Mouse (Mus musculus) kidney, adult 18-20 months (tissue): Measurements from ENCODE around the gene Cd5.

Source experiments
- DNase-seq: peaks from one replicate; pipeline ENCODE4 v3.0.0; 2021

Gene Cd5

DNA sequence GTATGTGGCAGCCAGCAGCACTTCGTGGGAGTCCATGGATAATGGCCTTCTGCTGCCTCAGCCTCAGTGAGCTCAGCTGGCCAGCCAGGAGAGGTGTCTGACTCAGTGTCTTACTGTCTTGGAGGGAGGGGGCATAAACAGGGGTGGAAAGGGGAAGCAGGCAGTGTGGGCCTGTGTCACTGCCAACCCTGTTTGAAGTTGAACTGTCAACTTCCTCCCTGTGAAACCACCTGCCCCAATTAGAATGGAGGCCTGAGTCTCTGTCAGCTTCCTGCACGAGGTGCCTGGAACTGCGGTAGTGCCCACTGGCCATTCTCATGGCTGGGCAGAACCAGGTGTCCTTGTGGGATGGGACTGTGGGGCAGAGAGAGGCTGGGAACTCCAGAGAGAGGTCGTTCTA lies at the start of gene Cd5:
Gene Cd5, minus strand, starts transcription at position 192 of the 400 bp plus-strand sequence.
- no peak for DNase-seq

DNA sequence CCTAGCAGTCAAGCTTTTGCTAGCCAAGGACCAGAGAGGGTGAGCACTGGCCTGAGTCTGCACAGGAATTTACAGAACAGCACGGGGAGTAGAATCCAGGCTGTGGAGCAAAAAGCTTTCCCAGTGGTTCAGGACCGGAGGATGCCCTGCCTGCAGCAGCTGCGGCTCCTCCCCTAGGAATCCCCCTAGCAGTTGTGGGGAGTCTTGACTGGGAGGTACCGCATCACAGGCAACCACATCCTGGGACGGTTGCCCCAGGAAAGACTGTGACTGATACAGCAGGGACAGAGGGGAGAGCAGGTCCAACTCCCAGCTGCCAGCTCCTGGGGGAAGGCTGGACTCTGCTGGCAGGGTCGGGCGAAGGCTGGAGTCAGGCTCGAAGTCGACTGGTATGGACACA lies 49.4 kb upstream of the Cd5 start:
- no peak for DNase-seq

DNA sequence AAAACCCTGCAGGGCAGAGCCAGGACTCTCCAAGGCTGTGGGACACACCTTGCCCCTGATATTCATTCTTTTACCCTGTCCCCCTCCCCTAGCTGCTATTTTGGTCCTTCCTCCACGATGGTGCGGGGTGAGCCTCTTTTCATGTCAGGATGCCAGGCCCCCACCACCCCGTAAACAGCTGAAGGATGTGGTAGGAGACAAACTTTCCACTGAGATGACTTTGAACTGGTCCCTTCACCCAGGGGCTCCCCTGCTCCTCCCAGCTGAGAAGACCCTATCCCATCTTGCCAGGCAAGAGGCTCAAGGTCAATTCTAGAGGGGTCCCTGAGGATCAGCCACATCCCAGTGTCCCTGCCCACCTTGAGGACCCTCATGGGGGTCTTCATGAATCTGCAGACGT lies 48.6 kb upstream of the Cd5 start:
- no peak for DNase-seq

DNA sequence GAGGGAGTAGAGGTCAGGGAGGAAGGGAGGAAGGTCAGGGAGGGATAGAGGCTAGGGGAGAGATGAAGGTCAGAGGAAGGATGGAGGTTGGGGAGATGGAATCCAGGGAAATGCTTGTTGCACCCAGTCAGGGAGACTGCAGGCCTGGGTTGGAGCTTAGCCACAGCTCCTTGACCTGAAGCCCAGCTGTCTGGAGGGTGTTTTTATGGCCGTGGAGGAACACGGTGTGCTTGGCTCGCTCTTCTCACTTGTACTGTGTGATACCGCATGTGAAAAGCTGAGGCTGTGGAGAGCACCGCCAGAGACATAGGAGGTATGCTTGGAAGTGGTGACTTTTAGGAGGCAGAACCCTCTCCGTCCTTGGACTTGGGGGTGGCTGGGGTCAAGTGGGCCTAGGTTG lies 48.0 kb upstream of the Cd5 start:
- peak; percentile 10 for DNase-seq

DNA sequence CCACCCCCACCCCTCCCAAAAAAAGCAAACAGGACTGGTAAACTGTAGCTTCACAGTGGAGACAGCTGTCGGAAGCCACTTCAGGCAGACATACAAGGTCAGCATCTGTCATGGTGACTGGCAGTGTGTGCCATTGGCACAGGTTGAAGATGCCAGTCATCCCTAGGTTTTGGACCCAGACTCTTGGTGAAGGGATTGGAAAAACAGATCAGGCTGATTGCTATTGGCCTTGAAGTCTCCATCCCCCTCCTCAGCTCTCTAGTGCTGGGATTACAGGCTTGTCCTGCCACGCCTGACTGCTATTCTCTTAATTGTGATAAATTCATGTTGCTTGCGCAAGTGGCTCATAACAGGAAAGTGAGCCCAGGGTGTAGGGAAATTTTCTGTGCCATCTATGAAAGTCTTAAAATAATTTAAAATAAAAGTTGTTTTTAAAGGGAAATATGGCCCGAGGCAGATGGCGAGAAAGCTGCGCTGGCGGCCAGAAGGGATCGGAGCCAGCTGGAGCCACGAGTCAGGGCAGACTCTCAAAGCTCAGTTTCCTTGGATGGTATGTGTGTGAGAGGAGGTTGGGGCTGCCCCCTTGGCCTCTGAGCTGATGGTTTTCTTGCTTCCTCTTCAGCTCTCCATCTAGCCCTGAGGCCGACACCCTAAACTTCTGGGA lies 46.1 kb upstream of the Cd5 start:
- no peak for DNase-seq

DNA sequence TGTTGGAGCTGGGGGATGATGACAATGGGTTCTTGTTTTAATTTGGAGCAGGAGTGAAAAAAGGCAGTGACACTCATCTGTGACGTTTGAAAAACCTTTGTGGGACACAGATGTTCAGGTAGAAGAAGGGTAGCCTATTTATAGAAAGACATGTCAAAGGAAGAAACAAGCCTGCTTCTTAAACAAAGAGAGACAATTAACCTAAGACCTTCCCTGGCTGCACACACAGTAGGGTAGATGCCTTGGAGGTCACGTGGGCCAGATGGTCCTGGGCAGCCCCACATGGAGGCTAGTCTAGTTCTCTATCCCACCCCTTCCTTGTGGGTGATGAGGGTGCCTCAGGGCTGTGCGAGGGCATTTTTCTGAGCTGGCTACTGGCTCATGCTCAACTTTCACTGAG lies 45.3 kb upstream of the Cd5 start:
- DNase-seq: no peak

DNA sequence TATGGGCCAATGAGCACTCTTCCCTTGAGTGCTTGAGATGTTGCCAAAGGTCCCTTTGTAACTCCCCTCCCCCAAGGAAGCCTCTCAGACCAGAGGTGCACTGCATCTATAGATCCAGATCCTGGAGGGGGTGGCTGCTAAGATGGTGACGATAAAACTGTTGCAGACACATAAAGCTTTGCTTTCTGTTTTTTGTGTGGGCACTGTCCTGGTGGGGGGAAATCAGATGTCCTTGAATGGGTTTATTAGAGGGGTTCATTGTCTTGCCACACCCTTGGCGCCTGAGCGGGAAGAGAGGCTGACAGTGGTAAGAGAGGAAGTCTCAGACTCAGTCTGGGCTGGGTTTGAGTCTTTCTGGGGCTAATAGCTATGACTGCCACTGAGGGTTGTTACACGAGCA lies 44.4 kb upstream of the Cd5 start:
- DNase-seq: no peak

DNA sequence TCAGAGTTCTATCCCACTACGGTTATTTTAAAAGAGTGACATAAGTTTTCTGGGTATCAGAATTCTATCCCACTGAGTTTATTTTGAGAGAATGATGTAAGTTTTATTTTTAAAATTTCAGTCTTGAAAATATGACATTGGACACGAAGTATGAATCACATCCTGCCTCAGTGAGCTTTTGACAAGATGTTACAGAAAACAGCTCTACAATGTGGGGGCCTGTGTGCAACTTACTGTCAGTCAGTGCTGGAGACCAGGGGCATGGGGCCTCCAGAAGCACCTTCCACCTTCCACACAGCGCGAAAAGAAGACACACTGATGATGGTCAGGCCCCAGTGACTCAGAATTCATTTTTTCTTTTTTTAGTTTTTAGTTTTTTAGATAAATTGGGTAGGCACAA lies 42.8 kb upstream of the Cd5 start:
- no peak for DNase-seq

DNA sequence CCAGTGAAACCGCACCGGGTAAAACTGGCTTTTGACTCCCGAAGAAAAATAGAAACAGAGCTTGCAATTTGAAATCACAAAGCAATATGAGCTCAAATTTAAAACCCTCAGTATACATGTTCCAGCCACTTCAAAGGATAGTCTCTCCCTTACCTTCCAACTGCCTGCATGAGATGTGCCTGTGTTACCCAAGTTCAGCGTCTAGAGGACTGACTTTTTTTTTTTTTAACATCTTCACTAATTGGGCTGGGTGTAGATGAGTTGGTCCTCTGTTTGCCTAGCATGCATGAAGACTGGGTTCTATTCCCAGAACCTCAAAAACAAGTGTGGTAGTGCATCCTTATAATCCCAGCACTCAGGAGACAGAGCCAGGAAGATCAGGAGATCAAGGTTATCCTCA lies 38.1 kb upstream of the Cd5 start:
- DNase-seq: no peak

DNA sequence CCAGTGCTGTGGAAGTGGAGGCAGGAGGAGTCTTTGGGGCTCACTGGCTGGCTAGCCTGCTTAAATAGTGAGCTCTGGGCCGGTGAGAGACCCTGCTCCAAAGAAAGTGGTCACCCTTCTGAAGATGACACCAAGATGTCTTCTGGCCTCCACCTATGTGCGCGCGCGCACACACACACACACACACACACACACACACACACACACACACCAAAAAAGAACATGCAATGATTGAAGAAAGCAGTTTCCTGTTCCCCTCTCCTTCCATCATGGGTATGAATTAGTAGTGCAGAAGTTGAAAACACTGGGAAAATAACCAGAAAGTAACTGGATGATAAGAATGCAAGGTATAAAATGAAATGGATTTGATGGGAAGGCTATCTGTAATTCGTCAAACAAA lies 35.3 kb upstream of the Cd5 start:
- no peak for DNase-seq

DNA sequence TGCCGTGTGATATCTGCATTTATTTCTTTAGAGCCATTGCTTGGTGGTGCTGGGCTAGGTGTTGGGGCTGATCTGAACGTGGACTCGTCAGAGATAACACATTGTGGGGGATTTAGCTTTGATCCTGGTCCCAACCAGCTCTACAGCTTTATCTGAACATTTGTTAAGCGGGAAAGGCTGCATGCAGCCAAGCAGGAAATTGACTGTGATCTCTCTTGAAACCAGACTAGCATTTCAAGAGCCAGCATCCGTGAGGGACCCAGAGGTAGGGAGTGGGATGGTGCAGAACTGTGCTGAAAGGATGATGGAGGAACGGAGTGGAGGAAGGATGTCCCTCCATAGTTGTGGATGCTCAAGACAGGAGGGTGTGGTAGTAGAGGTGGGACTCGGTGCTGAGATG lies 34.6 kb upstream of the Cd5 start:
- no peak for DNase-seq

DNA sequence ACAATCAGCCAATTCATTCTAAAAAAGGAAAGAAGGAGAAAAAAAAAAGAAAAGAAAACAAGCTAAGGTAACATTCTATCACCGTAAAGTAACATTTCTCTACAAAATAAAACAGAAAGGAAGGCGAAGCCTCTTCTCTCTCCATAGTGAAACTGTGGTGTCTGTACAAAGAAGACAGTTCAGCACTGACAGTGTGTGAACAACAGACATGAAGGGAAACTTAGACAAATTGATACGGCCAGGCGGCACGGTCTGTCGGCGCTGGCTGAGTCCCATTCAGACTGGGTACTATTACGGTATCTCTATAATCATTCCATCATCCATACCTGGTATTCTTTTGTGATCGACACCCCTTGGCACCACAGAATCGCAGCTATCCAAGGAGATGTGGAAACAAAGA lies 34.1 kb upstream of the Cd5 start:
- no peak for DNase-seq

DNA sequence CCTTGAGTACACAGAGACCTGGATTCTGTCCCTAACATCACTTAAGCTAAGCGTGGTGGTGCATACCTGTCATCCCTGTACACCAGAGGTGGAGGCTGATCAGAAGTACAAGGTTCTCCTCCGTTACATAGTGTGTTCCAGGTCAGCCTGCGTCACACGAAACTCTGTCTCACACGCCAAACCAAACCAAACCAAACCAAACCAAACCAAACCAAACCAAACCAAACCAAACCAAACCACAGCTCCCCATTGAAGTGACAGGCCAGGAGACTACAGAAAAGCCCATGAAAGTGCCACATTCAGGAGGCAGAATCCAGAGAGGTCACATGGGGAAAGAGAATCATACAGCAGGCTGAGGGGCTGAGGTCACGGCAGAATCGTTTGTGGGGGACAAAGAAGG lies 33.2 kb upstream of the Cd5 start:
- DNase-seq: no peak

DNA sequence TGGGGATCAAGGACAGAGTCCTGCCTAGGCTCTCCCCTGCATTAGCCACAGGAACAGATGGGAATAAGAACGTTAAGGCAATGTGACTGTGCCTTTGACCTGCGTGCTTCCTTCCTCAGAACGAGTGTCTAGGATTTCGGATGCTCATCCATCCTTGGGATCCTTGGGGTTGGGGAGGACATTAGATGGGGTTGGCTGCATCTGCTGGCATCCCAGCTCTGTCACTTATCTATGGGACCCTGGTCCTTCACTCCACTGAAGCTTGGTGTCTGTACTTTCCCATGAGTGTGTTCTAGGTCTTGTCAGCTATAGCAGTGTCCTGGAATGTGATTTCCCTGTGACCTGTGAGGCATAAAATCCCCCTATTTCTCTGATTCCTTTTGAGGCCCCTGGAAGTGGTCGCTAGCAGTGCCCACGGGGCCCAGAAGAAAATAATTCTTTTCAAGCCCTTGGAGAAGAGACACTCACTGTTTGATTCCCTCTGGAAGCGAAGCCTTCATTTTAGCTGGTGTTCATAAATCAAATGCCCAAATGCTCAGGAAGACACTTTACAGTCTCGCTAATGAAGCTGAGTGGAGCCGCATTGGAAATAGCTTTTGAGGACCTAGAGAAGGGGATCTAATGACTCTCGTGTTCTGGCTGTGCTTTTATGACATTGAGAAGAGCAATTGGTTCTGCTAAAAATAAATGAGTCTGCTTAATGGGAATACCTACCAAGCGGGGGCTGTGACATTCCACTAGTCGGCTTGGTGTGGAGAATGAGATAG lies 30.8 kb upstream of the Cd5 start:
- no peak for DNase-seq

DNA sequence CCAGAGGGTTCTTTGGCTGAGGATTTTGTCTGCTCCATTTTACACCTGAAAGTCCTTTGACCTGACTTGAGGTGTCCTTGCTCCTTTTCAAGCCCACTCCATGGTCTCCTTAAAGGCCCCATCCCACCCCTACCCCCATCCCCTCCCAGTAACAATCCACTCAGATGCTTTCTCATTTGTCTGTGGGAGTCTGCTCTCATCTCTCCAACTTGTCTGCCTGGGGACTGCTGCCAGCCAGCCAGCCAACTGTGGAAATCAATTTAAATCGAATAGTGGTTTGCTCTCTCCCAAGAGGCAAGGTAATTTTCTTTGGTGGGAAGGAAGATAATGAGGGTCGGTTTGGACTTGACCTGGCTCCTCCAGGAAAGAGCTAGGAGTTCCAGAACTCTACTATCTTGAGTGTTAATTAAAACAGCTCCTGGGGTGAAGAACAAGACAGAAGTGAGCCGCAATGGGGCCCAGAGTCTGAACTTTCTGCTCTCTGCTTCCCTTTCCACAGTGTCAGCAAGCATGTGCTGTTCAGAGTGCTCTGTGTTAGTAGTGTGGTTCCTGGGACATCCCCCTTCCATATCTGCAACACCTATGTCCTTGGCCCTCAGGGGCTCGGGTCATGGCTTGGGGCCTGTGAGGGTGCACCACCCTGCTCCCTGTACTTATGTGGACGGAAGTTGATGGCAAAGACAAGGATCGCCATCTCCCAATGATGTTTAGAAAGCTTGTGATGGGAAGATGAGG lies 30.1 kb upstream of the Cd5 start:
- DNase-seq: no peak

DNA sequence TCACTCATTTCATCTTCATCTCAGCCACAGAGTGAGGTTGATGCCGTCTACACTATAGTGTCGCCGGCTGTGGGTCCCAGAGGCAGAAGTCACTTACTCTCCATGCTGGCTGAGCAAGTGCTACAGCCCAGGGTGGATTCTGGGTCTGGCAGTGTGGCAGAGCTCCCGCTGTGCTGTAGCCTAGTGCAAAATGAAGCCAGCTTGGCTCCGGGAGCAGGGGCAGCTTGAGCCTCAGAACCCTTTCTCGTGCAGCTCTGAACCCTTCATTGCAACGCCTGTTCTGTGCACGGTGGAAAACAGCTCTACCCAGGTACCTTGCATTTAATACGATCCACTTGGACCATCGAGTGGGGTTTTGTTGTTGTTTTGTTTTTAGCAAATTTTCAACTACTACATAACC lies 28.8 kb upstream of the Cd5 start:
- DNase-seq: no peak

DNA sequence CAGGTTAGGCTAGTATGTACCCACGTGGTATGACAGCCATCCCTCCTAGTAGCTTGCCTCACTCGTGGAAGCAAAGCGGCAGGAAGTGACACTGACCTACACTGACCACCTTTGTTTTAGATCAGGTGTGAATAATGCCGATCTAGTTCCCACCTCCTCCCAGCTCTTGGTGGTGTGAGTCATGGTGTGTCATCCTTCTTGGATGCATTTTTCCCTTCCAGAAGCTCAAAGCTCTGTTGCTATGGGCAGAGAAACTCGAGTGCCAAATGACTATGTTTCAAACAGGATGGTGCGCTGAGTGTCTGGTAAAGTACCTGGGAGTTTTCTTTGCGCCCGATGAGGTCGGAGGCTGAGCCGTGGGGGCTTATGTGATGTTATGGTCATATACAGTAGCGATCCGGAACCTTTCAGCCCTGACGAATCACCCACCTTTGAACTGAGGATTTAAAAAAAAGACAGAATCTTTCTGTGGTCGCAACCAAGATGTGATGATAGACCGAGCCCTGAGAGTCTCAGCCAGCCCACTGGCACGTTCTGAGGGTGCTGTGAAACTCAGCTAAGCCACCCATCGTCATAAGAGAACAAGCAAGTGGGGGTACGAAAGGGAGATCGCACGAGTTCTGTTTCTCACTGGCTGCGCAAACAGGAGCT lies 24.7 kb upstream of the Cd5 start:
- DNase-seq: no peak

DNA sequence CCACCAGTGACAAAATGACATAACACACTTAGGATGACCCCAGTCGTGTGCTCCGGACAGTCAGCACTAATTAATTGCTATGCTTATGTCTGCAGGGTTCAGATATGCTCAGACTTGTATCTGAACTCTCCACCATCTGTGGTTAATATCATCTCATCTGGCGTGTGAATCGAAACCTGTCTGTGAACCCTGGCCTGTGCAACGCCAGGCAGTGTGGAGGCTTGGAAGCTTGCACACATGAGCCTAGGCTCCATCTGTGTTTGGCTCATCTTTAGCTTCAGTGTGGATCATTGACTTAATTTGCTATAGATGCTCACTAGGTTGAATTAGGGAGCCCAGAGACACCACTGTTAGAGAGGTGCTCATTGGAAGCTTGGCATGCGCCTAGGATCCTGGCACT lies 23.7 kb upstream of the Cd5 start:
- no peak for DNase-seq

DNA sequence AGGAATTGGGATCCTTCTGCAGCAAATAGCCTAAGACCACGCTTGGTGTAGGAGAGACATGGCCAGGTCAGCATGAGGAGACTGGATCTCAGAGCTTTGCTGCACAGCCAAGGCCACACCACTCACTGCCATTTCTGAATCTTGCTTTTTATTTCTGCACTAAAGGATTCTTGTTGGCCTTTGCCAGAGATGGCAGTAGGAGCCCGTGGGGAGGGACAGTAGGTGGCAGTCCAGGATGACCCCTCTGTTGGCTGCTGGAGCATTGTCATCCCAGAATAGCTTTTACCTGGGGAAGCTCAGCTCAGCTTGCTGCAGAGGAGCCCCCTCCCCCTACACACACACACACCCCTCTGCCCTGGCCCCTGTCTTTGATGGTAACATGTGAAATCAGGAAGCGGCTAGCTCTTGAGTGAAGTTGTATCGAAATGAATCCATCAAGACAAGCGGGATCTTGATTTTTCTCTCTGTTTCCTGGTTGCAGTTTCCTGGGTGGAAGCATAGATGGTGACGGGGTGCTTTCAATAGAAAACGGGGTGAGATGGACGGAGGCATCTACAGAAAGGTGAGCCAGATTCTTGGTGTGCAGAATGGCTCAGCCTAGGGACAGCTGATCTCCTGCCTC lies 23.1 kb upstream of the Cd5 start:
- no peak for DNase-seq

DNA sequence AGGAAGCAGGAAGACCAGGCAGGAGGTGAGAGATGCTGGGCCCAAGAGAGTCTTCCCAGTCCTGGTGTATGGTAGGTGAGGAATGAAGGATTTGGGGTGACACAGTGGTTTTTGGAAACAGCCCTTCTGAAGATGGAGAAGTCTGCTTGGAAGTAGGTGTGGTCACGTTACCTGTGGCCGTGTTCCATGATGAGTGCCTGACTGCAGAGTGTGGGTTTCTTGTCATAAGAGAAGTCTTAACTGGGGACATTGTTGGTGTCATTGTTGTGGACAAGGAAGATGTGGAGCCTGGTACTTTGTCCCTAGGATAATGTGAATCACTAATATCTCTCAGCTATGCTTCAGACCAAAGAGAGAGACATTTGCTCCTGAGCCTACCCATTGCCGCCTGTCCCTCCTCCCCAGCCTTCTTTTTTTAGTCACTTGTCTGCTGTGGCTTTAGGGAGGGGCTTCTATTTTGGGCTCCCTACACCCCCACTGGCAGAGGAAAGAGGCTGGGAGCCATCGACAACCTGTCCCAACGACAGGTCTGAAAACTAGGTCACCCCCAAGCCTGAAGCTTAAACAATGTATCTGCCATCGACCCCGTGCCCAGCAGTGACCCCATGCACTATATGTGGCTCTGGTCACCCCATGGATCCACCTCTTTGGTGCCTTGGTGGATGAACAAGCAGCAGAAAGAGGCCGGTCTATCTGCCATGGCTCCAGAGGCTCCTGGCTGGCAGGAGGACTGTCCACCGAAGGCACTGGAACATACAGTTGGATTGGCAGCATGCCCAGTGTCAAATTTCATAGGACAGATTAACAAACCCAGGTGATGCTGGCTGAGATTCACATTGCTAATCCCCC lies 21.4 kb upstream of the Cd5 start:
- no peak for DNase-seq

DNA sequence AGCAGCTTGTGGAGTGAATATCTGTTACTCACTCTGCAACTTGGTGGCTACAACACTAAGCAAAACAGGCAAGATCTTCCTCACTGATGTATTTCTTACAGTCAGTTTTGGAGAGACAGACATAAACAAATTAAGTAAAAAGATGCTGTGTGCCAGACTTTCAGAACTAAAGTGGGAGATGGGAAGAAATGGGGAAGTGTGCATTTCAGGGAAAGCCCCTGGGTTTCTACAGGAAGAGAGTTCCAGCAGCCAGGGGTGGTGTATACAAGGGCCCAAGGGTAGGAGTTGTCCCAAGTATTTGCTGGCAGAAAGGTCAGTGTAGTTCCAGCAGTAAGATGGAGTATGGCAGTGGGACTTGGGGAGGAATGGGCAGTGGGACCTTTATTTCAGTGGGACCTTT lies 20.7 kb upstream of the Cd5 start:
- DNase-seq: no peak

DNA sequence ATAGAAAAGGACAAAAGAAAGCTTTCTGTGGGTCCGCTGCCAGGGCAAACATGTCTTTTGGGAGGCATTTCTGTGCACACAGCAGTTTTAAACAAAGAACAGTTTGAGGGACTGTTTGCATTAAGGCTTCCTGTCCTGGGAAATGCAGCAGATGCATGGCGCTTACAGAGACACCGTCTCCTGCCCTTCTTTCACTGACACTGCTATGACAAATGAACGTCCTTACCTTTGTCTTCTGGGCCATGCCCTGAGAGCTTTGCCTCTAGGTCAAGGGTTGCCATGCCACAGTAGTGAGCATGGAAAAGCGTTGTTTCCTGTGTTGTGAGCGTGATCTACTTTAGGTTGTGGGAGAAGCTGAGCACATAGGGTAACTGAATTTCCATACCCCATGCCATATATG lies 19.9 kb upstream of the Cd5 start:
- DNase-seq: no peak
